Mouse (Mus musculus) spleen, adult 2 months (tissue): ENCODE data around the gene Tmem74b. TPM values are rescaled to one million over a fixed set of nuclear protein-coding genes. Genes with fewer than 3 reads are reported as not detected.

Source experiments
- DNase-seq, 2 experiments: peaks; one replicate each; pipeline versions ENCODE4 v3.0.0 to v3.0.0-alpha.2; 2012 to 2021; ENCODE audit warnings: low spot score in 2 of 2, low read depth in 1 of 2
- H3K27ac ChIP-seq: fragments of 200-500 bp; 2 replicates; pipeline ENCODE4 v1.5.1; 2012; ENCODE audit warnings: low read length, inconsistent platforms; ENCODE audit not compliant: insufficient read depth
- H3K27me3 ChIP-seq: fragments of 200-500 bp; 2 replicates; pipeline ENCODE4 v1.6.1; 2012; ENCODE audit warnings: mild to moderate bottlenecking, moderate library complexity, low read length, inconsistent platforms; ENCODE audit not compliant: control insufficient read depth, insufficient read depth
- H3K36me3 ChIP-seq: fragments of 200-500 bp; 2 replicates; pipeline ENCODE4 v1.6.1; 2012; ENCODE audit warnings: mild to moderate bottlenecking, low read length, inconsistent platforms; ENCODE audit not compliant: control insufficient read depth, insufficient read depth
- H3K4me1 ChIP-seq: fragments of 200-500 bp; 2 replicates; pipeline ENCODE4 v1.6.1; 2011; ENCODE audit warnings: inconsistent platforms; ENCODE audit not compliant: control insufficient read depth, insufficient read depth, insufficient read length
- H3K4me3 ChIP-seq: fragments of 200-500 bp; 2 replicates; pipeline ENCODE4 v1.5.1; 2011; ENCODE audit warnings: mild to moderate bottlenecking, inconsistent platforms; ENCODE audit not compliant: insufficient read depth, insufficient read length; ENCODE audit errors: extremely low read depth
- CTCF ChIP-seq: fragments of 200-500 bp; IDR thresholded peaks from 2 replicates; pipeline ENCODE4 v1.5.1; 2011; ENCODE audit warnings: mild to moderate bottlenecking, inconsistent platforms; ENCODE audit not compliant: insufficient read depth, insufficient read length, insufficient replicate concordance; ENCODE audit errors: extremely low read depth
- POLR2A ChIP-seq: fragments of 200-500 bp; IDR thresholded peaks from 2 replicates; pipeline ENCODE4 v1.6.1; 2011; ENCODE audit warnings: low read depth, low read length, inconsistent platforms
- WGBS: fragments of 180-500 bp; shearing (Covaris S2); methylation state at CpG from one replicate; pipeline ENCODE4 v1.1.7; 2018; 5-methylcytosine and 5-hydroxymethylcytosine counted together
- polyA plus RNA-seq: library from polyadenylated mRNA; depleted of rRNA; stranded (reverse); fragments of >200 nt; gene quantifications from 2 replicates; pipeline ENCODE4 v1.2.3, GENCODE M21; 2012

Tmem74b gene
- polyA plus RNA-seq, 1 experiment, result 0.11 TPM

GRCm38 (mm10) chr2:151682357-151682756 lies 19.5 kb upstream of the Tmem74b start:
- Histone ChIP-seq H3K27ac (no peak overlapping the region), H3K4me3 (no peak overlapping the region), H3K4me1 (no peaks in the 10 kb centered on the region), H3K36me3 (no peaks in the 10 kb centered on the region), H3K27me3 (no peaks in the 10 kb centered on the region)
- no peak for DNase-seq
- WGBS, result 63% methylated on average over 3 of the region's 3 CpGs
- no peak; the same call in 1 of the 2 replicates for TF ChIP-seq CTCF
- TF ChIP-seq POLR2A, result no peak

DNA sequence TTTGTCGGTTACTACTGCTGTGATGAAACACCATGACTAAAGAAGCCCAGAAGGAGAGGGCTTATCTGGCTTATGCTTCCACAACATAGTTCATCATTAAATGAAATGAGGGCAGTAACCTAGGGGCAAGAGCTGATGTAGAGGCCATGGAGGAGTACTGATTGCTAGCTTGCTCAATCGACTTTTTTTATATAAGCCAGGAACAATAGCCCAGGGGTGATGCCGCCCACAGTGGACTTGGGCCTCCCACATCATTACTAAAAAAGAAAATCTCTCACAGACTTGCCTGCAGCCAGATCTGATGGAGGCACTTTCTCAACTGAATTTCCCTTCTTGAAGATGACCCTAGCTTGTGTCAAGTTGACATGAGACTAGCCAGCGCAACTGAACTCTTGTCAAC lies 18.8 kb upstream of the Tmem74b start:
- Histone ChIP-seq H3K27me3 (no peaks in the 10 kb centered on the region), H3K4me3 (no peak overlapping the region), H3K4me1 (no peaks in the 10 kb centered on the region), H3K36me3 (no peaks in the 10 kb centered on the region), H3K27ac (no peak overlapping the region)
- DNase-seq, result no peak
- no peak for TF ChIP-seq POLR2A
- TF ChIP-seq CTCF, result no peak
- WGBS, result 87% methylated on average over 4 of the region's 4 CpGs

DNA sequence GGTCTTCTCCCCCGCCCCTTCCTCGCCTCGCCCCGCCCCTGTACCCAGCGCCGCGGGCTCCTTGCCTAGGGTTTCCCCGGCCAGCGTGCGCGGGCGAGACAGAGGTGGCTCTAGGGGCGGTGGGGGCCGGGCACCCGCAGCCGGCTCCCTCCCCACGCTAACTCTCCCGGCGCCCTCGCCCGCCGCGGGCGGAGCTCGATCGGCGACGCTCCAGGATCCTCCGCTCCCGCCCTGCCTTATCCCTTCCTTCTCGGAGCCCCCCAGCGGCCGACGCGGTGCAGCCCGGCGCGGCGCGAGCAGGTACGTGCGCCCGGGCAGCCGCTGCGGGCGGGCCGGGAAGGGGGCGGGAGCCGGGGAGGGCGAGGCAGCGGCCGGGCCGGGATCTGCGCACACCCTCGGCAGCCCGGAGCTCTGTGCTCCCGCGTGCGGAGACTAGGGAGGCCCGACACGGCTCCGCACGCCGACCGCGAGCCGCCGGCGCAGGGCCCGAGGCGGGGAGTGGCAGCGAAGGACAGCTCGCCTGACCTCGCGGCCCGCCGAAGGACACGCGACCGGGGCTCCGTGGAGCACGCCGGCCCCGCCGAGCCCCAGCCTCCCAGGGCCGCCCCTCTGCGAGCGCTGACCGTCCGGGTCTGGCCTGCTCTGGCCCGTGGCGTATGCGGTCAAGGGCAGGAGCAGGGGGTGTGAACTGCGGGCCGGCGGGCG lies 490 bp downstream of the Tmem74b start:
- peak in 1 of 2 experiments; percentile 4 for DNase-seq
- Histone ChIP-seq H3K27ac (no peak overlapping the region), H3K4me3 (peak overlapping the region; percentile 35; the same call in 1 of the 2 replicates), H3K36me3 (no peaks in the 10 kb centered on the region), H3K4me1 (peaks cover 5% of the 10 kb centered on the region), H3K27me3 (peaks cover 12% of the 10 kb centered on the region)
- 1% methylated on average over 96 of the region's 97 CpGs for WGBS
- no peak for TF ChIP-seq POLR2A
- no peak for TF ChIP-seq CTCF

DNA sequence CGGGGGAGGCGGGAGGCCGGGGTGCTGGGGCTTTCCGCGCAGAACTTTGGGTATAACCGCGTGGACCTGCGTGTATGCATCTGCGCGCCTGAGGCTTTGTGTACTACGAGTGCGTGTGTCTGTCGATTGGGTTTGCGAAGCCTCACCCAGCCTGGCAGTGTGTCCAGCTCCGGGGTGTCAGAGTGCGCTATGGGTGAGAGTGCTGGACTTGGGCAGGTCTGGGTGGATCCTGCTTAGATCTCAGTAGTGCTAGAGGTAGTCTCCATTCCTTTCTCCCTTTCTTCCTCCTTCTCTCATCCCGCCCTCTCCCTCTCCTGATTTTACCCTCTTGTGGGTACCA lies 1.0 kb downstream of the Tmem74b start:
- Histone ChIP-seq H3K27me3 (peaks cover 12% of the 10 kb centered on the region), H3K4me1 (peaks cover 5% of the 10 kb centered on the region), H3K36me3 (no peaks in the 10 kb centered on the region), H3K4me3 (no peak overlapping the region), H3K27ac (no peak overlapping the region)
- no peak for TF ChIP-seq POLR2A
- TF ChIP-seq CTCF, result no peak
- WGBS, result 10% methylated on average over 17 of the region's 17 CpGs
- DNase-seq, result no peak

GRCm38 (mm10) chr2:151712647-151713046 lies 10.8 kb downstream of the Tmem74b start:
- no peak overlapping the region for H3K4me3 ChIP-seq
- no peaks in the 10 kb centered on the region for H3K27me3 ChIP-seq
- 47% methylated on average over 3 of the region's 3 CpGs for WGBS
- peaks cover 7% of the 10 kb centered on the region for H3K36me3 ChIP-seq
- no peak for TF ChIP-seq CTCF
- no peak for TF ChIP-seq POLR2A
- no peaks in the 10 kb centered on the region for H3K4me1 ChIP-seq
- no peak for DNase-seq
- no peak overlapping the region for H3K27ac ChIP-seq

DNA sequence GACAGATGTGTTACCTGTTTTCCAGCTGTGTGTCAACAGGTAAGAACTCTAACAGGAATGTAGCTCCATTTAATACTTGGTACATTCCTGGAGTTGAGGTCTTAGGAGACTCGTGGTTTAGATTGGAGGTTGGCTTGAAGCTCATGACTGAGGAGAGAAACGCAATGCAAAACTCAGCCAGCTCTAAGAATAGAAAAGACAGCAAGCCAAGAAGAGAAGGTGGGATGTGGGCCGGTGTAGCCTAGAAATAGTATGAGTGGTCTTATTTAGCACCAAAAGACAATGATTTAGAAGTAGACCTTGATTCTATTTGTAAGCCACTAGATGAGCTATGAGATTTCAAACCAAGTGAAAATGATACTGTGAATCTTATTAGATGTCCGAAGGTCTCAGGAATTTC lies 13.7 kb downstream of the Tmem74b start:
- Histone ChIP-seq H3K4me3 (no peak overlapping the region), H3K36me3 (peaks cover 29% of the 10 kb centered on the region), H3K27me3 (no peaks in the 10 kb centered on the region), H3K4me1 (no peaks in the 10 kb centered on the region), H3K27ac (no peak overlapping the region)
- no peak for TF ChIP-seq POLR2A
- no peak for TF ChIP-seq CTCF
- WGBS, result 92% methylated on average over 4 of the region's 4 CpGs
- no peak for DNase-seq

DNA sequence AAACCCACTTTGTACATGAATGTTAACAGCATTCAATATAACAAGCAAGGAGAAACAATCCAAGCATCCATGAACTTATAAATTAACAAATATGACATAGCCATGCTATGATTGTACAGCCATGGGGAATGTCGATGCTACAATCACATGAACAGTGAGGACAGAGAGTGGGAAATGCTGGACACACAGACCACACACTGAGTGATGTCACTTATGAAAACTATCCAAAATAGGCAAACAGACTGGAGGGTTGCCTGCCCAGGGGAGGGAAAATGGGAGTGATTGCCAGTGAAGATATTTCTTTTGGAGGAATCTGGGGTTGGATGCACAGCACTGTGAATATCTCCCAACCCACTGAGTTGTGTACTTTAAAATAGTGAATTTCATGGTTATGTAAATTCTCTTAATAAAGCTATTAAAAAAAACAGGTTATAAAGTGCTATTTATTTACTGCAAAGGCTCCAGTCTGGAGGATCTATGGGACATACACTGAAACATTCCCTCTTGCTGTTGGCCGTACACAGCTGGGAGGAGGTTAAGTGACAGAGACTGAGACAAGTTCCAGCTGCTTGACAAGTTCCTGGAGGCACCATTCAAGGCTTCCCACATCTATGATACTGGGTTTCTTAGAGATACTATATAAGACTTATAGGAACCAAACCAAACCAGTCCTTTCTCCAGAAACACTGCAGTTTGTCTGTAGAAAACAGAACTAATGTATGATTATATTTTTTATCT lies 14.7 kb downstream of the Tmem74b start:
- no peaks in the 10 kb centered on the region for H3K27me3 ChIP-seq
- H3K36me3 ChIP-seq, result peaks cover 36% of the 10 kb centered on the region
- H3K4me3 ChIP-seq, result no peak overlapping the region
- no peak for DNase-seq
- no peaks in the 10 kb centered on the region for H3K4me1 ChIP-seq
- H3K27ac ChIP-seq, result no peak overlapping the region
- WGBS, result 94% methylated on average over 2 of the region's 2 CpGs
- no peak for TF ChIP-seq CTCF
- TF ChIP-seq POLR2A, result no peak
